Mouse (Mus musculus) granulocyte monocyte progenitor cell, adult 5-6 weeks (primary cell): ENCODE data around the gene Rab4a. TPM values are rescaled to one million over a fixed set of nuclear protein-coding genes. Genes with fewer than 3 reads are reported as not detected.

Experiments used
- ATAC-seq: replicated peaks from 2 replicates; pipeline ENCODE4 v1.8.0; 2016; ENCODE audit warnings: mild to moderate bottlenecking, moderate TSS enrichment, inconsistent platforms; ENCODE audit not compliant: poor library complexity, severe bottlenecking
- total RNA-seq, 2 experiments: library from RNA; stranded (forward) in 1 of 2; stranded (reverse) in 1 of 2; fragments of 200-712, 200-1000 nt in 1 of 2; fragments of >200 nt in 1 of 2; fragmentation: Nextera tagmentation in 1 of 2; gene quantifications; 2 replicates each; pipeline ENCODE4 v1.2.3; 2014 to 2017

Rab4a gene
- total RNA-seq, 2 experiments from 2014 or later = 0.21 to 6.2 TPM

- ATAC-seq = no peak
Observed at GRCm38 (mm10) chr8:123880271-123880670, 74.5 kb downstream of the Rab4a start.

GRCm38 (mm10) chr8:123880821-123881350 lies 75.1 kb downstream of the Rab4a start:
- no peak for ATAC-seq

- no peak for ATAC-seq
Observed at GRCm38 (mm10) chr8:123882412-123882811, 76.6 kb downstream of the Rab4a start.

- ATAC-seq = no peak
Observed at GRCm38 (mm10) chr8:123883094-123883493, 77.3 kb downstream of the Rab4a start.

Other genes with a start within 250 kb of the Rab4a start
- 3.8 and 6.0 TPM in 2 replicates for gene Rhou, start 152.1 kb upstream of the Rab4a start, total RNA-seq (2014; fragmentation: Nextera tagmentation)
- 4.8 and 5.3 TPM in 2 replicates for gene Rhou, start 152.1 kb upstream of the Rab4a start, total RNA-seq (2017)
- 4.4 and 4.8 TPM in 2 replicates for gene Ccsap, start 54.2 kb downstream of the Rab4a start, total RNA-seq (2014; fragmentation: Nextera tagmentation)
- 5.1 and 5.3 TPM in 2 replicates for gene Ccsap, start 54.2 kb downstream of the Rab4a start, total RNA-seq (2017)
- not detected in 2 replicates for gene Acta1, start 88.8 kb downstream of the Rab4a start, total RNA-seq (2014; fragmentation: Nextera tagmentation)
- not detected in 2 replicates for gene Acta1, start 88.8 kb downstream of the Rab4a start, total RNA-seq (2017)
- 25.5 and 33.3 TPM in 2 replicates for gene Nup133, start 143.3 kb downstream of the Rab4a start, total RNA-seq (2014; fragmentation: Nextera tagmentation)
- 26.7 and 26.8 TPM in 2 replicates for gene Nup133, start 143.3 kb downstream of the Rab4a start, total RNA-seq (2017)
- gene Abcb10, start 177.1 kb downstream of the Rab4a start, total RNA-seq (2014; fragmentation: Nextera tagmentation) = 20.8 and 24.6 TPM in 2 replicates
- 24.1 TPM in 2 replicates for gene Abcb10, start 177.1 kb downstream of the Rab4a start, total RNA-seq (2017)
- 27.9 and 36.4 TPM in 2 replicates for gene Taf5l, start 215.4 kb downstream of the Rab4a start, total RNA-seq (2014; fragmentation: Nextera tagmentation)
- 33.9 and 37.4 TPM in 2 replicates for gene Taf5l, start 215.4 kb downstream of the Rab4a start, total RNA-seq (2017)
- 27.8 and 29.2 TPM in 2 replicates for gene Urb2, start 215.5 kb downstream of the Rab4a start, total RNA-seq (2014; fragmentation: Nextera tagmentation)
- 23.6 and 27.2 TPM in 2 replicates for gene Urb2, start 215.5 kb downstream of the Rab4a start, total RNA-seq (2017)